Mouse (Mus musculus) heart, embryonic 14.5 days (tissue): ENCODE data around the gene Clcnka. TPM values are rescaled to one million over a fixed set of nuclear protein-coding genes. Genes with fewer than 3 reads are reported as not detected.

Experiments
- ATAC-seq: fragments of 200-750 bp; cut with Nextera tagmentation; 2 replicates; pipeline ENCODE4 v1.8.0; 2017; ENCODE audit warnings: low read depth, moderate TSS enrichment; ENCODE audit not compliant: insufficient number of reproducible peaks, insufficient read depth, low FRiP score
- H3K27ac ChIP-seq, 2 experiments: fragments of 200-500 bp in 1 of 2; fragments of 300-500 bp in 1 of 2; sonication (generic) in 1 of 2; replicated peaks in 1 of 2; 2 replicates each; pipeline ENCODE4 v1.5.1; 2012 to 2014; ENCODE audit warnings: low read depth in 2 of 2, low read length in 2 of 2, control low read depth in 1 of 2, mild to moderate bottlenecking in 1 of 2, mixed read lengths in 1 of 2; ENCODE audit not compliant: control insufficient read depth in 1 of 2, insufficient read depth in 1 of 2
- H3K27me3 ChIP-seq: fragments of 300-500 bp; sonication (generic); 2 replicates; pipeline ENCODE4 v1.6.1; 2014; ENCODE audit warnings: mild to moderate bottlenecking, low read length, control low read depth; ENCODE audit not compliant: control insufficient read depth, insufficient read depth
- H3K36me3 ChIP-seq: fragments of 300-500 bp; sonication (generic); 2 replicates; pipeline ENCODE4 v1.6.1; 2014; ENCODE audit warnings: mild to moderate bottlenecking, control low read depth, low read length, mixed read lengths; ENCODE audit not compliant: control insufficient read depth, insufficient read depth
- H3K4me1 ChIP-seq, 2 experiments: fragments of 200-500 bp in 1 of 2; fragments of 300-500 bp in 1 of 2; sonication (generic) in 1 of 2; 2 replicates each; pipeline ENCODE4 v1.6.1; 2012 to 2014; ENCODE audit warnings: low read length in 2 of 2, control low read depth in 1 of 2, mixed read lengths in 1 of 2; ENCODE audit not compliant: control insufficient read depth in 2 of 2, insufficient read depth in 2 of 2
- H3K4me2 ChIP-seq: fragments of 300-500 bp; sonication (generic); 2 replicates; pipeline ENCODE4 v1.6.1; 2014; ENCODE audit warnings: mild to moderate bottlenecking, low read length
- H3K4me3 ChIP-seq, 2 experiments: fragments of 200-500 bp in 1 of 2; fragments of 300-500 bp in 1 of 2; sonication (generic) in 1 of 2; 2 replicates each; pipeline ENCODE4 v1.5.1; 2012 to 2014; ENCODE audit warnings: low read length in 2 of 2, mild to moderate bottlenecking in 2 of 2, control low read depth in 1 of 2, low read depth in 1 of 2, moderate library complexity in 1 of 2; ENCODE audit not compliant: control insufficient read depth in 1 of 2, insufficient read depth in 1 of 2
- H3K9ac ChIP-seq: fragments of 300-500 bp; sonication (generic); 2 replicates; pipeline ENCODE4 v1.6.1; 2014; ENCODE audit warnings: mild to moderate bottlenecking, low read length
- H3K9me3 ChIP-seq: fragments of 300-500 bp; sonication (generic); 2 replicates; pipeline ENCODE4 v1.6.1; 2016; ENCODE audit warnings: low read length, control low read depth; ENCODE audit not compliant: control insufficient read depth
- whole genome bisulfite sequencing: fragments of 180-500 bp; shearing (Covaris S2); extraction: QIAGEN DNeasy Blood & Tissue Kit; methylation state at CpG from one replicate; pipeline ENCODE4 v1.1.7; 2014; 5-methylcytosine and 5-hydroxymethylcytosine counted together
- polyA plus RNA-seq: library from polyadenylated mRNA; unstranded; fragments of >200 nt; fragmentation: Nextera tagmentation; extraction: Ambion mirVana; gene quantifications from 2 replicates; pipeline ENCODE4 v1.2.1, GENCODE M21; 2014

The Clcnka gene
- polyA plus RNA-seq, 1 experiment from 2014 or later = not detected

DNA sequence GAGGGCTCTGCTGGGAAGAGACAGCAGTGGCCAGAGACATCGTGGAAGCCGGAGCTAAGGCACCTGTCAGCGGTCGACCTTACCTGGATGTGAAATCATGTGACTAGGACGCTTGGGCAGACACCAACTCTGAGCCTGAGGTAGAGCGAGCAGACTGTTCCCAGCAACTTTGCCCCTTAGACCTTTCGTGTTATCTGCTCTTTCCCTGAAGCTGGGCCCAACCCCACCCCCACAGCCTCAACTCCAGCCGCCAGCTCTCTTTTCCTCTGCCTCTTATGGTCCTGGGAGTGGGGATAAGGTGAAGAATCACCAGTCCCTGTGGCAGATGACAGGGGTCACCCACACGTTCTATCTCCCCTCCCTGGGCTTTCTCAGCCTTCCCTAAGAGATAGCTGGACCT, 22.4 kb upstream of the Clcnka start:
- Histone ChIP-seq H3K4me1 (peaks cover 24 to 36% of the 10 kb centered on the region in 2 experiments), H3K27ac (peak overlapping the region; percentile 95 to 97), H3K36me3 (peaks cover 28% of the 10 kb centered on the region), H3K4me3 (peak overlapping the region; percentile 9 to 62), H3K9me3 (no peaks in the 10 kb centered on the region), H3K9ac (peak overlapping the region; percentile 67), H3K4me2 (peak overlapping the region; percentile 93), H3K27me3 (no peaks in the 10 kb centered on the region)
- no peak for ATAC-seq
- WGBS = 14% methylated on average over 9 of the region's 9 CpGs

DNA sequence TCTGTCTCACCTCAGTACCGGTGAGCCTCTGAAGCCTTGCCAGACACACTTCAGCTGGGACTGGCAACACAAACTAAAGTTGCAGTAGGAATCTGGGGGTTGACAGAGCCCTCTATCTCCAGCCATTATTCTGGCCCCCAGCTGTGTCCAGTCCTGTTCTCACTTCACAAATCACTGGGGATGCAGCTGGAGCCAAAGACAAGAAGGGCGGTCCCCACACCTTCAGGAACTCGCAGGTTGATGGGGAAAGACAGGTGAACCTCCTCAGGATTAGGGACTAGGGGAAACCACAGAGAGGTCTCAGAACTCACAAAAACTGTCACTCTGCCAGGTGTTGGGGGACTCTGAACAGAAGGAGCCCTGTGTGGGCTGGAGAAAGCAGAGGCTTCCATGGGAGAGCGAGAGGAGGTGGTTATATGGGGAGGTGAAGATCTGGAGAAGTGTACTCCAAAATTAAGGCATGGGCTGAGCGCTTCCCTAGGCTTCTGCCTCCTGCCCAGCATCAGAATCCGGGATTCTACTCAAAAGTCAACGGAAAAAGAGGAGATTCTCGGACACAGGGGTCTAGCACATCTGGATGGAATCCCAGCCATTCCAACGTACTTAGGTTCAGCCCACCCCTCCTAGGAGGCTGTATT, 21.8 kb upstream of the Clcnka start, which contains the start of gene Hspb7:
Hspb7 (plus strand) TSS at position 588 of the 638 bp plus-strand sequence.
- WGBS = 22% methylated on average over 9 of the region's 9 CpGs
- Histone ChIP-seq H3K4me2 (peak within 1 kb of the TSS; percentile 93), H3K4me1 (peaks cover 24 to 31% of the 10 kb centered on the region in 2 experiments), H3K9ac (peak within 1 kb of the TSS; percentile 95), H3K27ac (peak within 1 kb of the TSS; percentile 97 to 99), H3K9me3 (no peaks in the 10 kb centered on the region), H3K27me3 (no peaks in the 10 kb centered on the region), H3K36me3 (peaks cover 28% of the 10 kb centered on the region), H3K4me3 (peak within 1 kb of the TSS; percentile 62 to 66)
- ATAC-seq = no peak

DNA sequence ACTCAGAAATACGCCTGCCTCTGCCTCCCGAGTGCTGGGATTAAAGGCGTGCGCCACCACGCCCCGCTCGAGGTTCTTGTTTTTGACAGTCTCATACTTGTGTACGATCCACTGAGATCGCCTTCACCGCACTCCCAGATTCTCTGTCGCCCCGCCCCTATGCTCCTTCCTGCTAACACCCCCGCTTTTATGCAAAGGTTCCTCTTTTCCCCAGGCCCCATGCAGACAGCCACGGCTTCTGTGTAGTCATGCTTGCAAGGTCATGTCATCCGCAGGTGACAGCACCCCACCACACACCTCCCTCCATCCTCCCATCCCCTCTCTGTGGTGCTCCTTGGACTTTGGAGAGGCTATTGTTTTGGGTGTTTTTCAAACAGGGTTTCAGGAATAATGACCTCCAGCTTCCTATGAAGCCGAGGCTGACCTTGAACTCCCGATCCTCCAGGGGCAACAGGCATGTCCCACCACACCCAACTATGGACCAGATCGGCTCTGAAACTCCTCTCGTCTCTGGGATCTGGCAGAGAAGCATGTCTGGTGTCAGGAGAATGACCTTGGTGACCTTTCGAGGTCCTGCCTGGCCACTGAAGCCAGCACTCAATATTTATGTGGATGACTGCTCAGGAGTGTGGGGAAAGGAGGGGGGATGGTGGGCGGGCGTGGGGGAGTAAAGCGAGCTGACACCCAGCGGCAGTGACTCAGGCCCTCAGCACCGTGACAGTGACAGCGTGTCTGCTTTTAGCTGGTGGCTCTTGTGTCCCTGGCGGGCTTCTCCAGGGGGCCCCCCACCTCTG, 21.1 kb upstream of the Clcnka start:
- peak overlapping the region; percentile 93 for H3K4me2 ChIP-seq
- no peaks in the 10 kb centered on the region for H3K27me3 ChIP-seq
- 46% methylated on average over 27 of the region's 27 CpGs for WGBS
- peak overlapping the region in 1 of 2 experiments; percentile 62; a peak in 1 of 4 replicates for H3K4me3 ChIP-seq
- ATAC-seq = peak; percentile 8; the same call in 1 of the 2 replicates
- H3K27ac ChIP-seq = peak overlapping the region; percentile 95 to 97
- no peaks in the 10 kb centered on the region for H3K9me3 ChIP-seq
- peaks cover 22% of the 10 kb centered on the region for H3K36me3 ChIP-seq
- H3K4me1 ChIP-seq = peaks cover 21 to 24% of the 10 kb centered on the region in 2 experiments
- peak overlapping the region; percentile 67 for H3K9ac ChIP-seq

DNA sequence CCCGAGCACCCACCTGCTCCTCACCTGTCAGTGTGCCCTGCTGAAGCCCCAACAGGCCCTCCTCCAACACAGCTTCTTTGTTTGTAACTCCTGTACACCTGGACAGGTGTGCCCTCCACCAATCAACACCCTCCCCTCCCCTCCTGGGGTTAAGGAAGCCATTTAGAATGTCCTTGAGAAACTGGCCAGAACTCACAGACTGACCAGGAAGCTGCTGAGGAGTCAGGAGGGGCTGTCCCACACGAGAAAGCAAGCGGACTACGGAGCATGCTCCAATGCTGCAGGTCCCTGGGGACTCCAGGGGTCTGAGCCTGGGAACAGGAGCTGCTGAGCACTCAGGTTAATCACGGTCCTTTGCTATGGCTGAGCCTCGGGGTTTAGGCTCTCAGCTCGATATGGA, 17.4 kb upstream of the Clcnka start, which contains the start of gene Clcnkb:
Clcnkb (minus strand) TSS at position 91 of the 400 bp plus-strand sequence.
- H3K4me2 ChIP-seq = no peak within 1 kb of the TSS
- H3K4me3 ChIP-seq = no peak within 1 kb of the TSS
- no peak within 1 kb of the TSS for H3K9ac ChIP-seq
- no peaks in the 10 kb centered on the region for H3K36me3 ChIP-seq
- no peak within 1 kb of the TSS for H3K27ac ChIP-seq
- no peaks in the 10 kb centered on the region for H3K9me3 ChIP-seq
- peaks cover 17 to 18% of the 10 kb centered on the region in 2 experiments for H3K4me1 ChIP-seq
- WGBS = 70% methylated on average over 7 of the region's 7 CpGs
- H3K27me3 ChIP-seq = no peaks in the 10 kb centered on the region
- no peak for ATAC-seq

DNA sequence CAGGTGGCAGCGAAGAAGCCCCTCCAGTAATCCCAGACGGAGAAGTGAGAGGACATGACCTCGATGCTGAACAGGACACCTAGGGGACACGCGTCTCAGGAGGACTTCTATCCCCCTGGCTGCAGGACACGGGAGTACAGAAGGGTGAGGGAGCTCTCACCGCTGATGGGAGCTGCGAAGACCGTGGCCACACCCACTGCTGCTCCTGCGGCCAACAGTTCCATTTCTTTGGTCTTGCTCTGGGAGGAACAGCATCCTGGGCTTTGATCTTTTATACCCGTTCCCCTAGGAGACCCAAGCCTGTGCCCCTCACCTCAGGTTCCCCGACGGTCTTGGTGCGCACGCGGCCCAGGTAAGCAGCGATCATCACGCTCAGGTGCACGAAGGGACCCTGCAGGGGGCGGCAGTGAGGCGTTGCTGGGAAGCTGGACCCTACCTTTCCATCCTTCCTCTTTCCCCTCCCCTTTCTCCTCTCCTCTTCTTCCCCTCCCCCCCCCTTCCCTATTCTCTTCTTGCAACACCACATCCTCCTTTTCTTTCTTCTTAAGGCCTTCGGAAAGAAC, 13.0 kb upstream of the Clcnka start:
- Histone ChIP-seq H3K4me1 (peaks cover 11 to 13% of the 10 kb centered on the region in 2 experiments), H3K9me3 (no peaks in the 10 kb centered on the region), H3K4me2 (no peak overlapping the region), H3K4me3 (no peak overlapping the region), H3K36me3 (no peaks in the 10 kb centered on the region), H3K27me3 (no peaks in the 10 kb centered on the region), H3K27ac (no peak overlapping the region), H3K9ac (no peak overlapping the region)
- ATAC-seq = no peak
- 17% methylated on average over 22 of the region's 22 CpGs for WGBS

DNA sequence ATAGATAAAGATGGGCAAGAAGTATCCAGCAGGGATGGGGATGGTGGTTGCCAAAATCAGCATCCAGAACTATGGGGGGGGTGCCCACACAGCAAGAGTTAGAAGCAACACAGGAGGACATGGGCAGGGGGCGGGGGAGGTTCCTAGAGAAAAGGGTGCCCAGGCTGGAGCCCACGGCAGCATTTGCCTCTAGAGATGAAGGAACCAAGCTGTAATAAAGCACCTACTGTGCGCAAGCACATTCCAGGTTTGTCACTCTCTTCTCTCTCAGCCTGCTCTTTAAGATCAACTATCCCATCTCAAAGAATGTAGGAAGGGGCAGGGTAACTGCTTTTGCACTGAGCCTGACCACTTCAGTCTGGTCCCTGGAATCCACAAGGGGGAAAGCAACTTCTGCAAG, 10.1 kb upstream of the Clcnka start:
- Histone ChIP-seq H3K9me3 (no peaks in the 10 kb centered on the region), H3K9ac (no peak overlapping the region), H3K4me1 (peaks cover 22 to 23% of the 10 kb centered on the region in 2 experiments), H3K27ac (no peak overlapping the region), H3K4me2 (no peak overlapping the region), H3K36me3 (no peaks in the 10 kb centered on the region), H3K27me3 (no peaks in the 10 kb centered on the region), H3K4me3 (no peak overlapping the region)
- ATAC-seq = no peak
- WGBS = 92% methylated on average over 3 of the region's 3 CpGs

DNA sequence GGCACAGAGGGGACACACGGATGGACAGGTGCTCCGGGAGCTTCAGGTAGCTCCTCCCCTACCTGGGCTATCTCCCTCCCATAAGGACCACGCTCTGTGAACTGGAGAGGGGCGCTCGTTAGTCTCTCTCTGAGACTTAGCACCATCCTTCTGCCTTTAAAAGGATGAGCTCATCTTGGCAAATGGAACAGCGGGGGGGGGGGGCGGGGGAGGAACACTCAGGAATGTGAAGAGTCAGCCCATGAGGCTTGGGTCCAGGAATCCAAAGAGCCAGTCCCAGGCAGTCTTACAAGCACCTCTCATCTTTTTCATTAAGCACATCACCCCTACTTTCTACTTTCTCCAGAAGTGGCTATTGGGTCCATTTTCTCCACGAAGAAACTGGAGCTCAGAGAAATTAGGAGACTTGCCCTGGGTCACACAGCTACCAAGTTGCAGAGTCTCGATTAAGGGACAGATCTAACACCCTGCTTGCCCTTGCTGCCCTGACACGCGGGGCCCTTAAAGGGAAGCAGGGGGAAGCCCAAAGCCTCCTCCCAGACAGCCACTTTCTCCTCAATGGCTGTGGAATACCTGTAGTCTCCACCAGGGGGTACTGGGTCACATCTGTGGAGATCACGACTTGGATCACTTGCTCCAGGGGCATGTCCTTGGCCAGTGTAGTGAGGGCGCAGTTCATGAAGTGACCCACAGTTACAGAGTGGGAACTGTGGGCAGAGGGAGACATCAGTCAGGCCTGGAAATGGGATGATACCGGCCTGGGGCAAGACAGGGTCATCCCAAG, 8.2 kb upstream of the Clcnka start:
- Histone ChIP-seq H3K9ac (peak overlapping the region; percentile 28; the same call in 1 of the 2 replicates), H3K4me1 (peaks cover 21 to 22% of the 10 kb centered on the region in 2 experiments), H3K4me2 (peak overlapping the region; percentile 9), H3K9me3 (no peaks in the 10 kb centered on the region), H3K27me3 (no peaks in the 10 kb centered on the region), H3K4me3 (no peak overlapping the region), H3K36me3 (no peaks in the 10 kb centered on the region), H3K27ac (peak overlapping the region in 1 of 2 experiments; percentile 53; a peak in 2 of 4 replicates)
- 0 out of 2 replicates have a peak, but pooled peaks have one; percentile 38 for ATAC-seq
- WGBS = 23% methylated on average over 14 of the region's 14 CpGs
